Mouse (Mus musculus): ENCODE results near the gene Gucd1.
A peak's percentile ranks its signal among the peaks of the same experiment; 100 is the strongest.
"Not testable (repeated sequence)": the region's sequence is repeated elsewhere in the genome, so short reads cannot be mapped to it uniquely, and the experiment has no call there.

Gene Gucd1

DNA sequence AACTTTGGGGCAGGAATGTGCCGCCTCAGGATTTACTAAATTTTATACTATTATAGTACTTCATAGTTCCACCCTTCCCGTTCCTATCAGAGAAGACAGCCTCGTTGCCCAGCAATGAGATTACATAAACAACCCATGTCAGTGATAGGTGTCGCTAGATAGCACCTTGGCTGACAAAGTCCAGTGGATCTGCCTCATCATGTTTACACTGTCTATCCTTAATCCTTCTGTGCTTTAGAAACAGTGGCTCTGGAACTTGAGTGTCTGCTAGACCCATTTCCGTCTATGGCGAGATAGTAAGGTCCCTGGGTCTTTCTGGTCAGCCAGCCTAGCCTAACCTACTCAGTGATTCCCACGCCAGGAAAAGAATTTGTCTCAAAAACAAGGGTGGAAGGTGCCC is 17.4 kb downstream of the Gucd1 start:
- no peak for DNase-seq

- DNase-seq: no peak
These were observed 18.0 kb downstream of the Gucd1 start for GRCm38 (mm10) chr10:75499791-75500190.

GRCm38 (mm10) chr10:75499214-75499613 is 18.6 kb downstream of the Gucd1 start:
- DNase-seq: not testable (repeated sequence)

- no peak for DNase-seq
These were observed 21.9 kb downstream of the Gucd1 start for GRCm38 (mm10) chr10:75495921-75496320.

DNA sequence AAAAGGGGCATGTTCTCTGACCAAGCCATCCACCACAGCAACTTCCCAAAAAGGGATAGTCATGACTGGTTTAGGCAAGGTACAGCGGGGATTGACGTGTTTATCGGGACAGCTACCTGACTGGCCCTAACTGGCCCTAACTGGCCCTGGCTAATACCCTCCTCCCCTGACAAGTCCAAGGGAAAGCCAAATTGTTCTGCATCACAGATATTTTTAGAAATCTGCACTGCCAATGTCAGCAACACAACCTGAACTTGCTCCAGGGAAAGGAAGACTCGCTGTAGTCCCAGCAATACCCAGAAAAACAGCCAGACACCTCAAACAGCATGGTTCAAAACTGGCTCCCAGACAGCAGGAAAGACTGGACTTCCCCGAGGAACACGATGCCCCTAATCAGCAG is 22.5 kb downstream of the Gucd1 start:
- no peak for DNase-seq

GRCm38 (mm10) chr10:75491936-75492262 is 25.9 kb downstream of the Gucd1 start:
- DNase-seq: peak; percentile 12

DNA sequence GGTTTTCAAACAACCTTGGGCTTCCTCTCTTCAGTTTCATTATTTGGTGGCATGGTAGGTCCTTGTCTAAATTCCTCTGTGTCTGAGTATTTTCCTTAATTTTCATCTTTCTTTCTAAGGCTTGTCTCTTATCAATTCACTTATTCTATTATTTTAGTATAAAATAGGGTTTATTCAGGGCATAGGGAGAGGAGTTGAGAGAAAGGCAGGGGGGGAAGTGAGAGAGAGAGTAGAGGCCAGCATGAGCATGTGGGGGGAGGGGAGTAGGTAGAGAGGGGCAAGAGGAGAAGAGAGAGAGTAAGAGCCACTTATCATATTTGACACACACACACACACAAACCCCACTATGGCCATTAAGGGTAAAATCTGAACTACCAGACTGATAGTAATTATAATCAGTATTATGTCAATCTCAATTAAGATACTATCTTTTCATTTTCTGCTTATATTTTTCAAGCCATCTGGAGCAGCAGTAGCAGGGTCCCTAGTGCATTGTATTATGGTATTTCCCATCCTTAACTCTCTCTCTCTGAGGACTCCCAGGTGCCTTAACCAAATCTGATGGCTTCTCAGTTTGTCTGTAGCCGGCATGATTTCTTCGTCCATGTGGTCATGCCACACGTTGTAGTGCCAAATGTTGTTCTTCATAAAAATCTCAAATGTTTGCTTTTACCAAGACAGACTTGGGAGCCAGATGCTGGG is 26.4 kb downstream of the Gucd1 start:
- no peak for DNase-seq

- DNase-seq: no peak
These were observed 27.0 kb downstream of the Gucd1 start for GRCm38 (mm10) chr10:75490731-75491130.

DNA sequence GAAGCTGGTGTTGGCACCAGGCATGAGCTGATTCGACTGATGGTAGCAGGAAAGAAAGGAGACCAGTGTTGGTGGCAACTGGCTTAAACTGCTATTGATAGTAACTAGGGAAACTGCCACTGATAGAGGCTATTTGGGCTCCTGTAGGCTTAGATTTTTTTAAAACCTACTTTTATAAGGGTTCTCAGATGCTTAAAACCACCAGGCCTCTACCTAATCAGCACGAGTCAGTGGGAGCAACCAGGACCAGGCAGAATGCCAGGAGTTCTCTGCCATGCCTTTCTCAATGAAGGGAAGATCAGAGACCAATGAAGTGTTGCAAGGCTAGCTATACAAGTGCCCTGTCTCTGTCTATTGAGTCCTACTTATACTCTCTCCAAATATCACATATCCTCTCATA is 28.2 kb downstream of the Gucd1 start:
- no peak for DNase-seq

- no peak for DNase-seq
These were observed 30.6 kb downstream of the Gucd1 start for GRCm38 (mm10) chr10:75487131-75487530.

DNA sequence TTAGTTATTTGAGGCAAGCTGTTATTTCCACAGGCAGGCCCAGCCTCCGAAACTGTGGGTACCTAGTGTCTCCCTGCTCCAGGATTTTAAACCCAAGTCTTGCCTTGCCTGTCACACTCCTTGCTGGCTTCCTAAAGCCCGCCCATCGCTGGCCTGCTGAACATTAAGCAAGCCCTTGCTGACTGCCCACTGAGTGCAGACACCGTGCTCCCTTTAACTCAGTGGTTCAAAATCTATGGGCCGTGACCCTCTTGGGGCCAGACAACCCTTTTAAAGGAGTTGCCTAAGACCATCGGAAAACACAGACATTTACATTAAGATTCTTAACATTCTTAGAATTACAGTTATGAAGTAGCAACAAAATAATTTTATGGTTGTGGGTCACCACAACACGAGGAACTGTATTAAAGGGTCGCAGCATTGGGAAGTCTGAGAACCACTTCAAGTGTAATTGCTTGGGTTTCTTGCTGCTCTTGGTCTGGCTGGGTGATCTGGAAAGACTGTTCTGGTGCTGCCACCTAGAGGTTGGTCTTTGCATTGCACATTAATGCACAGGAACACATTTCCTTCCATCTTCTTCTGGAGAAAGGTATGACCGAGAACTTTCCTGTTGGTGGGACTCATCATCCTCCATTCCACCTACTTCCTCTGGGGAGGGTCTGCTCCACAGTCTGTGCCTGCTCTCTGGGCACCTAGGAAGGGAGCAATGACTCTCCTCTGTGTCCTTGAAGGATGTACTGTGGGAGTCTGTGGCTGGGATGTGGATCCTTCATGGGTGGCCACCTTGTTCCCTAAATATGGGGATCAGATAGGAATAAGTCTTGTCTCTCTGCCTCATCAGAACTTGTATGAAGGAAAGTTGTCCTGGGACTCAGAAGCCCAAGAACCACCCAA is 31.4 kb downstream of the Gucd1 start:
- DNase-seq: peak; percentile 77

GRCm38 (mm10) chr10:75484767-75485166 is 33.0 kb downstream of the Gucd1 start:
- DNase-seq: no peak

- DNase-seq: no peak
These were observed 33.7 kb downstream of the Gucd1 start for GRCm38 (mm10) chr10:75484066-75484465.

DNA sequence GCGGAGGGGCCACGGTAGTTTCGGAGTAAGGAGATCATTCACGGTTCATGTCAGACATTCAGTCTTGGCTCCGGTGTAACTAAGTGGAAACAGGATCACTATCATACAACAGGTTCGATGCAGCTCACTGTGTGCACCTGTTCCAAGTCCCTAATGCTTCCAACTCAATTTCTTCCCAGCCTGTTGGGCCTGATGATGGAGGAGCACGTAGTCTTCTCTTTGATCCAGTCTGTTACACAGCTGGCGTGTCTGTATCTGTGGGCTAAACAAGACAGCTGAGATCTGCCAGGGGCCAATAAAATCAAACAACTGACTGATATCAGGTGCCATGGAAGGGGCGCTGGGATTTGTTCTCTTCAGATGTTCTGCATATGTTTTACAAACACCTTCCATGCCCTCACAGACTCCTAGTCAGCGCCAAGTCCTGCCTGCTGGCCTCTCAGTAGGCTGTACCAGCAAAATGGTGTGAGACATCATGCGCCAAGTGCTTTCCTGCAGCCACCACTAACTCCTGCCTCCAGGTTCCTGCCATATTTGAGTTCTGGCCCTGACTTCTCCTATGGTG is 34.8 kb downstream of the Gucd1 start:
- no peak for DNase-seq

GRCm38 (mm10) chr10:75482271-75482670 is 35.5 kb downstream of the Gucd1 start:
- no peak for DNase-seq

GRCm38 (mm10) chr10:75481703-75482102 is 36.1 kb downstream of the Gucd1 start:
- no peak for DNase-seq

GRCm38 (mm10) chr10:75479955-75480354 is 37.8 kb downstream of the Gucd1 start:
- no peak for DNase-seq

- no peak for DNase-seq
These were observed 40.7 kb downstream of the Gucd1 start for GRCm38 (mm10) chr10:75477034-75477433.

DNA sequence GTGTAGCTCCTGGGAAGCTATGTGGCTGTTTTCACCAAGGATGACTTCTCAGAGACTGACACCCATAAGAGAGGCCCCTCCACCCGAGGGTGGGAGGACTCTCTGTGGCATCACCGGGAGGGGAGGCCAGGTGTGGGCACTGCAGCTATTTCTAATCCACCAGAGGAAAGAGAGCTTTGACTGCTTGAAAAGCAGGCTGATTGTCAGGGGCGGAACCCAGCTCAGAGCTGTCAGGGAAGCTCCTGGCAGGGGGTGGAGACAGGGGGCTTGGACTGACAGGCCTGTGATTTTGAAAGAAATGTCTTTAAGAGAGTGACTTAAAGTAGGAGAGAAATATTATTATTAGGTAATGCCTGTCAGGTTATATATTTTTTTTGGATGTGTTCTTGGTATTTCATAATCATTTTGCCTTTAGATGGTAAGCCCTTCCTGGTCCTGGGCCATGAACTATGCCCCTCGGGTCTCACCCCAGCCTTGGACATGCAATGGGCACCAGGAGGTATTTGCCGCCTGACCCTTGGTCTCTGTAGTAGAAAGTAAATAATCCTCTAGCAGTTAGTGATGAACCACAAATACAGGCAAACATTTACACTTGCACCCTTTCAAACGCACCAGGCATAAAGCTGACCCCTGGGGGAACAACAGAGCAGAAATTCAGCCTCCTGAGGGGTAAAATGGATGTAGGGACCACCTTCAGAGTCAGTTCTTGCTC is 42.5 kb downstream of the Gucd1 start:
- DNase-seq: not testable (repeated sequence)

DNA sequence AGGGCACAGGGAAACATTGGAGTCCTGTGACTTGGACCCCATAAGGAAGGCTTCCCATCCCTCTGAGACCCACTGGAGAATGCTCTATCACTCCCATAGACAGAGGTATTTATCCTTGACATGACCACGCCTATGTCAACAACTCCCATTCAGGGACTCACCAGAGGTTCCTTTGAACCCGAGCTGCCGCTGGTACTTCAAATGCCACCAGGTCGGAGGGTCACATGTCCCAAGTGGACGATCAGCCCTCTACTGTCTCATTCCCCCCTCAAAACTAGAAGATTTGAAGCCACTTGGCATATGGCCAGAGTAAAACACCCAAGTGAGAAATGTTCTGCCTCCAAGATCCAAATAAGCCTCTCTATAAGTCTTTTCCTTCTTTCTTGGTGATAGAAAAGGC is 43.2 kb downstream of the Gucd1 start:
- DNase-seq: no peak

- no peak for DNase-seq
These were observed 44.4 kb downstream of the Gucd1 start for GRCm38 (mm10) chr10:75473411-75473810.

GRCm38 (mm10) chr10:75465781-75466550 is 51.8 kb downstream of the Gucd1 start:
- no peak for DNase-seq

GRCm38 (mm10) chr10:75462728-75463127 is 55.0 kb downstream of the Gucd1 start:
- DNase-seq: no peak
